ENCODE assay signal across 18 mouse cellular contexts in genomic region chr1:64906226-64906625, GRCm38 (mm10).
"Had no signal": no experiment of that assay in that cellular context is flagged by ENCODE, and none has a peak within 500 bp of the region (broad histone marks: within the 10 kb centered on the region; RNA-seq: fewer than 3 reads in every experiment).

No protein-coding gene starts in this region.

- ATAC-seq: midbrain, embryonic 13.5 days; midbrain, embryonic 16.5 days had no signal

- DNase-seq: kidney, adult 9 months; kidney, postnatal 14 days; kidney, postnatal 4 days; left cerebral cortex, postnatal 4 days; liver, embryonic 13.5 days; lung, adult 2 months; lung, postnatal 14 days; retina, postnatal 1 day; thymus, adult 18-20 months; thymus, postnatal 36 days had no signal

- H3K4me3 ChIP-seq: limb, embryonic 12.5 days; limb, embryonic 15.5 days; liver, embryonic 13.5 days; midbrain, embryonic 10.5 days; midbrain, embryonic 13.5 days; myocyte; neural tube, embryonic 13.5 days had no signal

- H3K27ac ChIP-seq: limb, embryonic 12.5 days; limb, embryonic 15.5 days; liver, embryonic 13.5 days; macrophage; midbrain, embryonic 10.5 days; midbrain, embryonic 13.5 days; neural tube, embryonic 13.5 days had no signal
